Mouse (Mus musculus): ENCODE results near the gene Lmod3.

The Lmod3 gene

DNA sequence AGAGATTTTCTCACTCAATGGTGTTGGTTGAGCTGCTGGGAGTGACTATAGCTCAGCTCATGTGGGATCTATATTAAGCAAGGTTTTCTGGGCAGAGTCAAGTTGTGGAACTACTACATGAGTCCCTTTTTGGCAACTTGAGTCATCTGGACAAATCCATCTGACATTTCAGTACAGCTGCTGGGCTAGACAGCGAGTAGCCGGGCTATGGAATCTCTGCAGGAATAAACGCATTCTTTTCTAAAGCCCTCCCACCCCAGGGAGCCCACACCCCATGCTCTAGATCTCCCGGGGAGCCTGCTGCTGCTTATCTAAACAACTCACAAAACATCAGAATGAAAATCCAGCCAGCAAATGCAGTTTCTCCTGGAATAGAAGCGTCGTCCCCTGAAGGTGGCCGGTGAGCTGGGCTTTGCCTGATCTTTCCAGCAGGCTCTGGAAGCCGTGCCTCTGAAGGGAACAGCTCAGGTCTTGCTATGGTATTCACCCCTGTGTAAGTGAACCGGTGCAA is at the start of gene Lmod3:
Gene Lmod3 (minus strand): TSS at position 49 of the 511 bp plus-strand sequence.
- DNase-seq: no peak

DNA sequence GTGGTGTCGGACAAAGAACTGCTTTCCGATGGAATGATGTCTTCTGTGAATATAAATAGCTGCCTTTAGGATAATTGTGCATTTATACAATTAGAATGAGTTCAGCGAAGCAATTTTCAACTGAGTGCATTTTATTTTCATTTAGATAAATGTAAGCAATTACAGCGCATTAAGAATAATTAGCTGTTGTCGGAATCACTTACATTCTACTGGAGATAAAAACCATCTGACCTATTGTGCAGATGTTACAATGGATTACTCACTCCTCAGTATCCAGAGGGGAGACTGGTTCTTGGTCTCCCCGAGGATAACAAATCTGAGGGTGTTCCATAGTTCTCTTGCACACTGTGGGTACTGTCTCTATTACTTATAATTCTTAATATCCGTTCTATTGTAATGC is 49.7 kb upstream of the Lmod3 start:
- DNase-seq: no peak

- no peak for DNase-seq
These were observed 48.1 kb upstream of the Lmod3 start for GRCm38 (mm10) chr6:97300659-97301058.

GRCm38 (mm10) chr6:97300180-97300579 is 47.6 kb upstream of the Lmod3 start:
- DNase-seq: no peak

DNA sequence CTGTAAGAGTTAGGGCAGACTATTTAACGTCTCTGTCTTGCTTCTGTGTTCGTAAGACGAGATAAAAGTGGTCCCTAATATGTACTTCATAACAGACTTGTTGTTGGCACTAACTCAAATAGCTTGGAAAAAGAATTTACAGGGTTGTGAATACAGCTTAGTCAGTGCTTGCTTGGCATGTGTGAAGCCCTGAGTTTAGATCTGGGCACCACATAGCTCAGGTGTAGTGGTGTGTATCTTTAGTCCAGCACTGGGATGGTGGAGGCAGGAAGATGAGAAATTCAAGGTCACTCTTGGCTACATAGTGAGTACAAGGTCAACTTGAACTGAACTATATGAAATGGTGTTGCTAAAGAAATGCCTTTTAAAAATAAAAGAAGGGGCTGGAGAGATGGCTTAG is 44.6 kb upstream of the Lmod3 start:
- no peak for DNase-seq

GRCm38 (mm10) chr6:97295866-97296527 is 43.4 kb upstream of the Lmod3 start:
- no peak for DNase-seq

- DNase-seq: no peak
These were observed 42.9 kb upstream of the Lmod3 start for GRCm38 (mm10) chr6:97295416-97295815.

DNA sequence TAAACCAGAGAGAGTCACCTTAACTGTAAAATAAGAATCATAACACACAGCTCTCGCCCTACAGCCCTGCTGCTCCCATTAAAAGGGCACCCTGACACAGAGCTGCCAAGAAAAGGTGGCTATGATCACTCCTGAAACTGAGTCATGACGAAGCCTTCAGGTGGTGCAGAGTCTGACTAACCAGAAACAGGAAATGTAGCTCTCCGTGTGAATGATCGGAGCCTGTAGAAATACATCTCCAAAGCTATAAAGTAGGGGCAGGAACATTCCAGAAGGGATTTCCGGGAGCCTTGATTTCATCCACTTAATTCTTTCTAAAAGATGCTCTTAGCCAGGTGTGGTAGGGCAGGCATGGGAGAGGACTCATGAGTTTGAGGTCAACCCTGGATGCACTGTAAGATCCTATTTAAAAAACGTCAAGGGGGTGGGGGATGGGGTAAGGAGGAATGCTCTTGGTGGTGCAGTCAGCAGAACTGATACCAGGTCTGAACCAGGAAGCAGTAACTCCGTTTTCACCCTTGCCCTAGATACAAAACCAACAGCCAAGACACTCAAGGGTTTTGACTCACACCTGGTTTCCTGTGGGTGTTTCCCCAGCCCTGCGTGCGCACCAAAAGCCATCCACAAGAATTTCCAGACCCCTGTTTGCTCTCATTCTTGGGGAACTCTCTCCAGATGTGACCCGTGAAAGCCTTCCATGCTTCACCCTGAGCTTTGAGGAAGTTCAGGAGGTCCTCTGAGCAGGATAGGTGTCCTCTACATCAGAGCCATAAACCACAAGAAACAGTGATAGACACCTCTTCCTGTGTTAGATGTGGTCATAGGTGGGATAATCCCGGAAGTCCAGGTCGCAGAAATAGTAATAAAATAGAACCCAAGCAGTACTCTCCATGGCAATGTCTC is 41.4 kb upstream of the Lmod3 start:
- peak; percentile 62 for DNase-seq

GRCm38 (mm10) chr6:97292894-97293293 is 40.3 kb upstream of the Lmod3 start:
- no peak for DNase-seq

GRCm38 (mm10) chr6:97292096-97292495 is 39.5 kb upstream of the Lmod3 start:
- no peak for DNase-seq

- DNase-seq: no peak
These were observed 38.8 kb upstream of the Lmod3 start for GRCm38 (mm10) chr6:97291159-97291908.

DNA sequence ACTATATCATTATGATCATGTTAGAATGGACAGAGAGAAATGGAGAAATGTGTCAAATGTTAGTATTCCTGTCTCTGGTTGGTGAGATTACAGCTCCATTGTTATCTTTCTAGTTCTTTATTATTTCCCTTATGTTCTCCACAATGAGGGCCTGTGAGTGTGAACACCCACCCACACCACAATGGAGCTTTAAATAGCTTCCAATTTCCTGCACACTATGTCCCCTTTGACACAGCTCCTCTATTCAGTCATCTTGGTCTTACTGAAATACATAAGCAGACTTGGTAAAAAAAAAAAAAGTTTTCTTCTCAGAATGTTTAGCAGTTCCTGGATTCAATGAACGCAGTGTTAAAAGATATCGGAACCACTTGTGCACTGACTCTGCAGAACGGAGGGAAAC is 38.1 kb upstream of the Lmod3 start:
- DNase-seq: no peak

DNA sequence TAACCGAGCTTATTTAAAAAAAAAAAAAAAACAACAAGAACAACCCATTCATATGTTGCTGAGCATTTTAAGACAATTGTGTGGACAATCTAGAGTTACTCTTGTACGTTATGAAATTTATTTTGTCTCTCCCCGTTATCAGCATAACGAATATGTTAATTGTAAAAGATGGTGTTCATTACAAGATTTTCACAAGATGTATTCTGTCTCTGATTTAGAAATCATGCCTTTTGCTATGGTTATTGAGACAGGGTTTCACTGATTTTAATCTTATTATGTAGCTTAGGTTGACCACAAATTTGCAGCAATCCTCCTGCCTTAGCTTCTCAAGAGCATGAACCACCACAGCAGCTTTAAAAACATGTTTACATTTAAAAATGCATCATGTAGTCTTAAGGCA is 37.3 kb upstream of the Lmod3 start:
- no peak for DNase-seq

DNA sequence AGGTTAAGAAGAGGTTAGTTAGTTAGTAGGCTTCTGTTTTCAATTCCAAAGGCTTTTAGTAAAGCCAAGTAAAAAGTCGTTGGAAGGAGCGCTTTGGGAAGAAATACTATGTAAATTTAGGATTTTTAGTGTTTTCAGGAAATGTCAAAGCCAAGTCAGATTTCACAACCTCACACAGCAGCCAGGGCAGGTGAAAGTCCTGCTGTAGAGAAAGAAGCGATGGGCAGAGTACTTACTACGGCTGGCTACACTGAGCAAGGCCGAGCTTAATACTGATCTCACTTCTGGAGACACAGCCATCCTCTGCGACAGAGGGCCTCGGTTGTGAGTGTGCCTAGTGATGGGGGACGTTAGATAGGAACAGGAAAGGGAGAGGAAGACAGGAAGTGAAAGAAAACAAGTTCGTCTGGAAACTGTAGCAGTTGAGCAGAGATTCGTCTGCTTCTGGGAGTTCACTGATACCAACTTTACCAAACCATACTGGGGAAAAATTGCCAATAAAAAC is 36.8 kb upstream of the Lmod3 start:
- DNase-seq: no peak

DNA sequence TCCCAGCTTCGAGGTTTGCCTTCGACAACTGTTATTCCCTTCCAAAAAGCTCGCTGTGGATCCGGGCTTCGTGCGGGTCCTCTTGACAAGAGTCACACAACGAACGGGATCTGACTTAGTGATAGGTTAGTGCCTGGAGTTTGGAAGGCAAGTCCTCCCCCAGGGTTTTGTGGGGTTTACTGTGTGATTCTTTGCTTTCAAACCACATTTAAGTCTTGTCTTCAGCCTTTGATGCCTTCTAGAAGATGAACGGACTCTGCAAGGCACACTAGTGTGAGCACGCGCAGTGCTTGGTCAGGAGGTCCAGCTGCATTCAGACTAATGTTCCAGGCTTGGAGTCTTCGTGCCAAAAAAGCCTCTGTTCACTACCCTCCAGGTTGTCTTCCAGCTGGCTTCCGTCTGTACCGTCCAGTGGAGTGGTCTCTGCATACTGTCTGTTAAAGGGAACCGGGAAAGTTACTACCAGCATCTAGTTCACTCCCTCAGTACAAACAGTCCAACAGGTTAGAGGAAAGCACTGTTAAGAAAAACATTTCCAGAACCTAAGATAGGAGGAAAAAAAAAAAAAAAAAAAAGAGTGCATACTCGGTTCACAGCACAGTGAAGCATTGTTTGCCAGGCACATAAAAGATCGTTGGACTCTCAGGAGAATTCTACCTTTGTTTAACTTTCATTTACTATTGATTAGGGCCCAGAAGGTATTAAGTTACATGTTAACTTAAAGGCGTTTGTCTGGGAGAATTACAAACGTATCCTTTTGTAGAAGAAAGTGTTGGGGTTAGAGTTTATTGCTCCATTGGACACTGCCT is 35.7 kb upstream of the Lmod3 start:
- DNase-seq: no peak

DNA sequence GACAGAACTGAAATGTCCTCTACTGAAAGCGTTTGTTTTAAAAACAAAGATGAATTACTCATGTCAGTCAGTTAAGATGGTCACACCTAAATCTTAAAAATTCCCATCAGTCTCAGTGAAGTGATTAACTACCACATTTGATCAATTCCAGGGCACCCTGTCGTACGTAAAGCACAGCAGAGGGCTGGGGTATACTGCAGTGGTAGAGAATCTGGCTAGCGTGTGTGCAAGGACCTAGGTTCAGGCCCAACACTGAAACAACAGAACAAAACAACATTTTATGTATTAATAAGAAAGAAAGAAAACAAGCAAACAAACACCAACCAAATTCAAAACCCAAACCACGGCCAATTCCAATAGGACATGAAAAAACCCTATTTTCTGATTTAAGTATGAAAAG is 33.8 kb upstream of the Lmod3 start:
- no peak for DNase-seq

GRCm38 (mm10) chr6:97283676-97284075 is 31.1 kb upstream of the Lmod3 start:
- no peak for DNase-seq

- DNase-seq: no peak
These were observed 26.3 kb upstream of the Lmod3 start for GRCm38 (mm10) chr6:97278878-97279277.

DNA sequence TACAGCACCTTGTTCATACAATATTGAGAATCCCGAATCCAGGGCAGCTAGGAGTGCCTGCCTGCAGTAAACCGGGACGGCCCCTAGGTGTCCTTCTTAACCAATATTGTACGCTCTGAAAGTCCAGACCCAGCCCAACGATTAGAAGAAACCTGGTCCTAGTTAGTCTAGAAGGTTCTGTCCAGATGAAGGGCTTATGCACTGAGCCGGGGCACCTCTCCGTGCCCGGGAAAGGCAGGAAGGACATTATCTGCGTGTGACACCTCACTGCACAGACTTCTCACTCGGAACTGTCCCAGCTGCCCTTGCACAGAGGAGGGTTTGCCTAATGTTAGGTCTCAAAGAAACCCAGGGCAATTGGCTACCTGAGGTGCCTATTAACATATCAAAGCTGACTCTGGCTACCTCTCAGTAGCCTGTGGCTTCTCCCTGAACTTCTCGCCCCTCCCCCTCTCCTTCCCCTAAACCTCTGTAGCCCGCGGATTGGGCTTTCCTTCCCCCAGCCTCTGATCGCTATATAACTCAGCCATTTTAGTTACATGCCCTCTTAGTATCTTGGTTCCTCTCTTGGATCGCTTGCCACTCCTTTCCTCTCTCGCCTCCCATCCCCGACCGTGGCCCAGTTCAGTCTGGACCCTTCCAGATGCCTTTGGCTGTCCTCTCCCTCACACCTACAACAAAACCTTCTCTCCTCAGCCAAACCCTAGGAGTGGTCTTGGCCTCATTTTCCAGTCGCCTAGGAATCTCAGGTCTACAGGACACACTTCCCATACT is 25.6 kb upstream of the Lmod3 start:
- DNase-seq: peak; percentile 79

DNA sequence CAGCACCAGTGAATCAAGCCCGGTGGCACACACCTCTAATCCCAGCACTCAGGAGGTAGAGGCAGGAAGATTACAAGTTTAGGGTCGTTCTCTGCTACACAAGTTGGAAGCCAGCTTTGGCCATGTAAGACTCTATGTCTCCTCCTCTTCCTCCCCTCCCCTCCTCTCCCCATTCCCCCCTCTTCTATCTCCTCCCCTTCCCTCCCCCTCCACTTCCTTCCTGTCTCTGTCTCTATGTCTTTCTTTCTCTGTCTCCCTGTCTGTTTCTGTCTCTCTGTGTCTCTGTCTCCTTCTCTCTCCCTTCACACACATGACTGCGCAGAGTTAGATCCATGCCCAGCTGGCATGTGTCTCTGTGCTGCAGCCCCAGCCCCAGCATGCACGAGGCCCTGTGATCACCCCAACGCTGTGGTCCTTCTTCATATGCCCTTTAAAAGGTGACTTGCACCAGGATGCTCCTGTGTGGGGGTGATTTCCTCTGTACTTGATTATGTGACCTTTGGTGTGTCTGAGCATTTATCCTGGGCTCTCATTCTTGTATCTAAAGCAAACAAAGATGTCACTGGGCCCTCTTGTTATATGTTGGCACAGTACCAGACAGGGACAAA is 24.4 kb upstream of the Lmod3 start:
- DNase-seq: peak; percentile 33

DNA sequence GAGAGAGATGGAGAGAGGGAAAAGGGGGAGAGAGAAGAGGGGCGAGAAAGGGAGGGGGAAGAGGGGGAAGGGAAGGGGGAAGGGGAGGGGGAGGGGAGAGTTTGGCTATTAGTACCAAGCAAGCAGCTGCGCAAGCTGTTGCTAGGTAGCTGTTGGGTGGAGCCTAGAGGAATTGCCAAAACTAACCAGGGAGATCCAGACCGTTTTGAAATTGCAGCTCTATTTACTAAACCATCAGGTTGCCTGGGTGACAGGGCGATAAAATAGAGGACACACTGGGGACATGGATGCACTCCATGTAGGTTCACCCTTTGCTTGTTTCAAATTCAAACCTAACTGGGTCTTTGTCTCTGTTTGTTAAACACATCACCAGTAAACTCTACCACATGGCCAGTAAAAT is 23.8 kb upstream of the Lmod3 start:
- no peak for DNase-seq
